Mouse (Mus musculus): ENCODE results near the gene Tbc1d10a.

- TF ChIP-seq POLR2A (IDR thresholded peaks at IDR 0.05; ENCODE audit: borderline replicate concordance, insufficient read depth, low read length) (no peak), CTCF (IDR thresholded peaks at IDR 0.05; ENCODE audit: borderline replicate concordance, insufficient read depth, low read depth, low read length) (no peak)
Observed at GRCm38 (mm10) chr11:4141505-4141904, 45.1 kb upstream of the Tbc1d10a start.
